Mouse (Mus musculus): ENCODE measurements at regions not wholly inside any gene's neighbourhood (a gene's known extent, or its start where the extent isn't known, plus 50 kb on each side); places are given as distances from the start of the nearest gene placed in this dataset.
A peak's percentile ranks its signal among the peaks of the same experiment; 100 is the strongest.

- H3K27ac ChIP-seq: no peak overlapping the region
- 0 out of 2 replicates have a peak, but pooled peaks have one; percentile 31 for ATAC-seq (replicated peaks; ENCODE audit: insufficient number of reproducible peaks, insufficient read depth, low FRiP score, low read depth)
- no peak overlapping the region; the same call in 1 of the 2 replicates for H3K9ac ChIP-seq
- H3K4me3 ChIP-seq: no peak overlapping the region
- 28% methylated on average over 3 of the region's 3 CpGs for WGBS
- no peaks in the 10 kb centered on the region for H3K9me3 ChIP-seq (replicated peaks)
- no peaks in the 10 kb centered on the region for H3K36me3 ChIP-seq
- peak overlapping the region; percentile 34 for H3K4me2 ChIP-seq
- H3K27me3 ChIP-seq: peaks cover 12% of the 10 kb centered on the region; the same call in 1 of the 2 replicates
- H3K4me1 ChIP-seq (replicated peaks): peaks cover 16% of the 10 kb centered on the region
Observed at GRCm38 (mm10) chr4:154726636-154727045, 59.0 kb upstream of the Actrt2 start.

DNA sequence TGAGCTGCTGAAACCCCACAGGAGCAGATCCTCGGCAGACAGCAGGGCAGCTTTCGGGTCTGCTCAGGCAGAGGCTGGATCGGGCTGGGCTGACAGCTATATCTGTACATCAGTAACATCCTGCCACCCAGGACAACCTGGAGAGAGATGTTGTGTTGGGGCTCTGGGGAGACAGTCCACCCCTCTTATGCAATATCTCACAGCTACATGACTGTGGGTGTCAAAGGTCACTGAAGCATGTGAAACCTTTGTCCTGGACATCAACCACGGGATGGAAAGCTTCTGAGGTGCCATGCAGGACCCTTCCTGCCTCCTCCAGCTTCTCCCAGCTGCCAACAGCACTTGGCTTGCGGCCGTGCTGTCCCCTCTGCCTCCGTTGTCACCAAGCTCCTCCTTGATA lies 60.3 kb upstream of the Actrt2 start:
- Histone ChIP-seq H3K27ac (no peak overlapping the region), H3K36me3 (no peaks in the 10 kb centered on the region), H3K4me3 (no peak overlapping the region), H3K9ac (no peak overlapping the region), H3K4me2 (no peak overlapping the region), H3K4me1 (replicated peaks) (peaks cover 16% of the 10 kb centered on the region), H3K9me3 (replicated peaks) (no peaks in the 10 kb centered on the region), H3K27me3 (peaks cover 12% of the 10 kb centered on the region; the same call in 1 of the 2 replicates)
- WGBS: 75% methylated on average over 7 of the region's 7 CpGs
- ATAC-seq (replicated peaks; ENCODE audit: insufficient number of reproducible peaks, insufficient read depth, low FRiP score, low read depth): no peak

- no peak for ATAC-seq (replicated peaks; ENCODE audit: insufficient number of reproducible peaks, insufficient read depth, low FRiP score, low read depth)
- Histone ChIP-seq H3K27me3 (peaks cover 12% of the 10 kb centered on the region; the same call in 1 of the 2 replicates), H3K4me1 (replicated peaks) (peaks cover 16% of the 10 kb centered on the region), H3K4me2 (no peak overlapping the region), H3K9ac (no peak overlapping the region), H3K4me3 (no peak overlapping the region), H3K9me3 (replicated peaks) (no peaks in the 10 kb centered on the region), H3K27ac (no peak overlapping the region), H3K36me3 (no peaks in the 10 kb centered on the region)
- WGBS: 92% methylated on average over 5 of the region's 5 CpGs
Observed at GRCm38 (mm10) chr4:154730646-154731045, 63.0 kb upstream of the Actrt2 start.

DNA sequence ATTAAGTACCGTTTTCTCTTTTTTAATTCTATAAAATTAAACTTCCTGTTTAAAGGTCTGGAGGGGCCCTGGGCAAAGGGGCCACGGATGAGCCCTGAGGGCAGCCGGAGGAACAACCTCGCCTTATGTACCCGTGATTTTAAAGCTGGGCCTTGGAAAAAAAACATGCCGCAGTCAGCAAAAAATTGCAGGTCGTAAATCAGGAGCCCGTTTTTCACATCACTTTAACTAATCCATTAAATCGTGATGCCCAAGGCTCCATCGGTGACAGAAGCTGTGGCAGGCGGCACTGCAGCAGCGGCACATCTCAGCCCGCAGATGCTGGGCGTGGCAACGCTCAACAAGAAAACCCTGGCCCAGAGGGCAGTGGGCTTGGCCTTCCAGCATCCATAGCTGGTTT lies 63.7 kb upstream of the Actrt2 start:
- Histone ChIP-seq H3K27ac (no peak overlapping the region), H3K36me3 (no peaks in the 10 kb centered on the region), H3K4me2 (no peak overlapping the region), H3K9ac (no peak overlapping the region), H3K9me3 (replicated peaks) (no peaks in the 10 kb centered on the region), H3K27me3 (peaks cover 12% of the 10 kb centered on the region; the same call in 1 of the 2 replicates), H3K4me1 (replicated peaks) (peaks cover 15% of the 10 kb centered on the region), H3K4me3 (no peak overlapping the region)
- ATAC-seq (replicated peaks; ENCODE audit: insufficient number of reproducible peaks, insufficient read depth, low FRiP score, low read depth): no peak
- 70% methylated on average over 15 of the region's 15 CpGs for WGBS

DNA sequence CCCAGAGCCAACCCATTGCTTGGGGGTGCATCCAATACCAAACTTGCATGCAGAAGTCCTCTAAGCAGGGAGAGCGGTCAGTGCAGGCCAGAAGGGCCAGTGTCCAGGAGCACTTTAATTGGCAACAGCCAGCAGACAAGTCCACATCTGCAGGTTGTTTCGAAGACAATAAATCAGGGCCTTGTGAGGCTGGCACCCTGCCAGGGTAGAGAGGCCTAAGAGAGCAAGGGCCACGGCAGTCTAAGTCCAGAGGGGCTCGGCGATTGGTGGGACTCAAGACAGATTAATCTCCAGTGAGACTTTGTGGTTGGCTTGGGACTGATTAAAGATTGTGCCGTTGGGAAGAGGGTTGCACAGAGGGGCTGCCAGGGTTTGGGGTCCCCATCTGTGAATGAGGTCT lies 68.4 kb upstream of the Actrt2 start:
- Histone ChIP-seq H3K27ac (no peak overlapping the region), H3K36me3 (no peaks in the 10 kb centered on the region), H3K27me3 (peaks cover 13% of the 10 kb centered on the region), H3K4me2 (no peak overlapping the region), H3K4me1 (replicated peaks) (no peaks in the 10 kb centered on the region), H3K9me3 (replicated peaks) (no peaks in the 10 kb centered on the region), H3K4me3 (no peak overlapping the region), H3K9ac (no peak overlapping the region)
- ATAC-seq (replicated peaks; ENCODE audit: insufficient number of reproducible peaks, insufficient read depth, low FRiP score, low read depth): no peak
- 67% methylated on average over 6 of the region's 6 CpGs for WGBS

- peaks cover 17% of the 10 kb centered on the region for H3K27me3 ChIP-seq
- ATAC-seq (replicated peaks; ENCODE audit: insufficient number of reproducible peaks, insufficient read depth, low FRiP score, low read depth): no peak
Observed at GRCm38 (mm10) chr4:154741123-154741890, 73.6 kb upstream of the Actrt2 start.

DNA sequence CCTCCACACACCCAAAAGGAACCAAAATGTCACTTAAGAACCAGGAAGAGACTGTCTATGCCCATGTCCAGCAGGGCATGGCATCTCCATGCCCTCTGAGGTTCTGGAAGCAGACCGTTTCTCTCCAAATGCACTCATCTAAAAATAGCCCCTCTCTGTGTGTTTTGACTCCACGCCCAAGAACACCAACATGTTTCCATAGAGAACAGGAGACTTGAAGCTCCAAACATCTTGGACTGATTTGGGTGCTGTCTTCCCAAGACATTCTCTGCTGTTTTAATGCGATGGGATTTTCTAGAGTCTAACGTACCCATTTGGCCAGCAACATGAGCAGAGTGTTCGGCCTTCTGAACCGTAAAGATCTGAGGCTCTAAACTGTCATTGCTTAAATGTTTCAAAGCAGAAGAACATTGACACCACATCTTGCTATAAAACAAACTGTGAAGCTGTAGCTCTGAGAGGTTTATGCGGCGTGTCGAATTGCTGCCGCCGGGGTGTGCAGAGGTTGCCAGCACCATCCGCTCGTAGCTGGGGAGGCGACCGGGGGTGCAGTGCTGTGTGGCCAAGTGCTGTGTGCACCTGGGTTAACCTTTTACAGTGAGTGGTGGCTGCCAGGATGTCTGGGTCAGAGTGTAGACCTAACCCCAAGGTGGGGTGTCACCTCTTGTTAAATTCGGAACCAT lies 78.8 kb upstream of the Actrt2 start:
- H3K4me1 ChIP-seq (replicated peaks): peaks cover 12% of the 10 kb centered on the region
- no peak overlapping the region for H3K27ac ChIP-seq
- no peak overlapping the region for H3K4me3 ChIP-seq
- H3K9ac ChIP-seq: no peak overlapping the region
- 77% methylated on average over 16 of the region's 16 CpGs for WGBS
- no peaks in the 10 kb centered on the region for H3K9me3 ChIP-seq (replicated peaks)
- H3K36me3 ChIP-seq: no peaks in the 10 kb centered on the region
- ATAC-seq (replicated peaks; ENCODE audit: insufficient number of reproducible peaks, insufficient read depth, low FRiP score, low read depth): no peak
- H3K4me2 ChIP-seq: no peak overlapping the region
- peaks cover 21% of the 10 kb centered on the region for H3K27me3 ChIP-seq

More at GRCm38 (mm10) chr4:154741123-154741890, 73.6 kb upstream of the Actrt2 start:
- H3K27ac ChIP-seq: no peak overlapping the region
- 0 out of 2 replicates have a peak overlapping the region, but pooled peaks have one; percentile 20 for H3K4me2 ChIP-seq
- H3K36me3 ChIP-seq: no peaks in the 10 kb centered on the region
- H3K9ac ChIP-seq: no peak overlapping the region
- H3K4me3 ChIP-seq: no peak overlapping the region
- WGBS: 59% methylated on average over 27 of the region's 27 CpGs
- peaks cover 7% of the 10 kb centered on the region for H3K4me1 ChIP-seq (replicated peaks)
- H3K9me3 ChIP-seq (replicated peaks): no peaks in the 10 kb centered on the region

DNA sequence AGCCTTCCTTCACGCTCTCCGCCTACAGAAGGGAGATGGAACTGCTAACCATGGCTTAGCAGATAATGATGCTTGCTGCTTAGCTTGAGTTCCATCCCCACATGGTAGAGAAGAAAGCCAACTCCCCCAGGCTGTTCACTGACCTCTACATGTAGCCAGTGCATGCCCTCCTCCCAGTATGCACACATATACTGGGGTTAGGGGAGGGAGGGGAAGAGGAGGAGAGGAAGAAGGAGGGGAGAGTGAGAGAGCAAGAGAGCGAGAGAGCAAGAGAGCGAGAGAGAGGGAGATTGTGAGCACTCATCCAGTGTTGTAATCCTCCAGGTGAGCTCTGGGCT lies 79.3 kb upstream of the Actrt2 start:
- no peak overlapping the region for H3K4me2 ChIP-seq
- no peaks in the 10 kb centered on the region for H3K36me3 ChIP-seq
- peaks cover 9% of the 10 kb centered on the region; the same call in 1 of the 2 replicates for H3K4me1 ChIP-seq (replicated peaks)
- no peak for ATAC-seq (replicated peaks; ENCODE audit: insufficient number of reproducible peaks, insufficient read depth, low FRiP score, low read depth)
- no peak overlapping the region for H3K4me3 ChIP-seq
- H3K27me3 ChIP-seq: peaks cover 20% of the 10 kb centered on the region
- no peaks in the 10 kb centered on the region for H3K9me3 ChIP-seq (replicated peaks)
- 79% methylated on average over 4 of the region's 4 CpGs for WGBS
- H3K9ac ChIP-seq: no peak overlapping the region
- H3K27ac ChIP-seq: no peak overlapping the region

DNA sequence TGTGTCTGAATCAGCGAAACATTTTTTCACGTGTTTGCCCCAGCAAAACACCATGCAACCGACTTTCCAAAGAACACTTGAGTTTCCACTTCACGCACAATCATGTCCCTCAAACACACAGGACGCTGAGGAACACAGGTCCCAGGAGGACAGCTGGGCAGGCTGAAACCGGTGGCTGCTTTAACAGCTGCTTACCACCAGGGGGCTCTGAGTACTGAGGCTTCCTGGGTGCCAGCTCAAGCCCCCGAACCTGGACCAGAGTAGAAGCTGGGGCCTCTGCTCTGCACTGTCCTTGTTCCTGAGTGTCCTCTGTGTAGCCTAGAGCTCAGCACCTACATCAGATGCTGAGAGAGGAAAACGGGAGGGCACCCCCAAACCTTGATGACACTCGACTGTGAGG lies 81.5 kb upstream of the Actrt2 start:
- H3K4me1 ChIP-seq (replicated peaks): peaks cover 9% of the 10 kb centered on the region; the same call in 1 of the 2 replicates
- peaks cover 19% of the 10 kb centered on the region for H3K27me3 ChIP-seq
- no peak overlapping the region for H3K9ac ChIP-seq
- no peak overlapping the region for H3K4me2 ChIP-seq
- H3K27ac ChIP-seq: no peak overlapping the region
- no peak overlapping the region for H3K4me3 ChIP-seq
- no peak for ATAC-seq (replicated peaks; ENCODE audit: insufficient number of reproducible peaks, insufficient read depth, low FRiP score, low read depth)
- no peaks in the 10 kb centered on the region for H3K9me3 ChIP-seq (replicated peaks)
- WGBS: 36% methylated on average over 9 of the region's 9 CpGs
- no peaks in the 10 kb centered on the region for H3K36me3 ChIP-seq

GRCm38 (mm10) chr4:154749996-154750395 lies 82.3 kb upstream of the Actrt2 start:
- no peaks in the 10 kb centered on the region for H3K36me3 ChIP-seq
- no peak overlapping the region for H3K27ac ChIP-seq
- H3K4me3 ChIP-seq: no peak overlapping the region
- H3K9me3 ChIP-seq (replicated peaks): no peaks in the 10 kb centered on the region
- no peak overlapping the region for H3K9ac ChIP-seq
- H3K4me2 ChIP-seq: no peak overlapping the region
- 79% methylated on average over 2 of the region's 2 CpGs for WGBS
- H3K27me3 ChIP-seq: peaks cover 19% of the 10 kb centered on the region
- no peak for ATAC-seq (replicated peaks; ENCODE audit: insufficient number of reproducible peaks, insufficient read depth, low FRiP score, low read depth)
- H3K4me1 ChIP-seq (replicated peaks): peaks cover 9% of the 10 kb centered on the region; the same call in 1 of the 2 replicates

- Histone ChIP-seq H3K27me3 (peaks cover 19% of the 10 kb centered on the region), H3K27ac (no peak overlapping the region), H3K9ac (no peak overlapping the region), H3K4me1 (replicated peaks) (peaks cover 9% of the 10 kb centered on the region; the same call in 1 of the 2 replicates), H3K9me3 (replicated peaks) (no peaks in the 10 kb centered on the region), H3K36me3 (no peaks in the 10 kb centered on the region), H3K4me2 (no peak overlapping the region), H3K4me3 (no peak overlapping the region)
- ATAC-seq (replicated peaks; ENCODE audit: insufficient number of reproducible peaks, insufficient read depth, low FRiP score, low read depth): no peak
- 64% methylated on average over 14 of the region's 14 CpGs for WGBS
Observed at GRCm38 (mm10) chr4:154750440-154751107, 82.9 kb upstream of the Actrt2 start.

Data from heart, embryonic 15.5 days (tissue).